Mouse (Mus musculus) gastrocnemius, postnatal 10 days (tissue): ENCODE data around the gene Ppp6c. TPM values are rescaled to one million over a fixed set of nuclear protein-coding genes. Genes with fewer than 3 reads are reported as not detected.

Experiments
- total RNA-seq, 2 experiments: library from RNA; stranded (reverse); gene quantifications; 2 replicates each; pipeline ENCODE4 v1.2.3; 2021

Gene Ppp6c
- total RNA-seq, 2 experiments from 2014 or later: 63.5 to 68.9 TPM

Other genes starting within 250 kb of the Ppp6c start
- under 1 TPM; 0.09 to 0.18 TPM for gene Wdr38, start 229.0 kb downstream of the Ppp6c start, total RNA-seq
- 10 to 100 TPM; 53.5 to 55.3 TPM for gene Arpc5l, start 221.1 kb downstream of the Ppp6c start, total RNA-seq
- 100 to 1,000 TPM; 428 to 441 TPM for gene Rpl35, start 220.8 kb downstream of the Ppp6c start, total RNA-seq
- gene Golga1, start 160.9 kb downstream of the Ppp6c start, total RNA-seq: 10 to 100 TPM; 11.7 to 16.0 TPM
- gene Scai, start 35.7 kb downstream of the Ppp6c start, total RNA-seq: 10 to 100 TPM in 1 of 2 experiments, 1 to 10 TPM in 1; 5.5 to 10.1 TPM